Mouse (Mus musculus) neural tube, embryonic 14.5 days (tissue): ENCODE measurements at regions not wholly inside any gene's neighbourhood (a gene's known extent, or its start where the extent isn't known, plus 50 kb on each side); places are given as distances from the start of the nearest gene placed in this dataset.

ENCODE experiments used
- ATAC-seq: fragments of 200-750 bp; cut with Nextera tagmentation; 2 replicates; pipeline ENCODE4 v1.8.0; 2017; ENCODE audit warnings: low read depth, mild to moderate bottlenecking, moderate TSS enrichment, moderate library complexity
- H3K27ac ChIP-seq: fragments of 300-500 bp; sonication (generic); 2 replicates; pipeline ENCODE4 v1.5.1; 2014; ENCODE audit warnings: low read depth, mild to moderate bottlenecking, control low read depth, low read length, moderate library complexity, mixed read lengths
- H3K27me3 ChIP-seq: fragments of 300-500 bp; sonication (generic); 2 replicates; pipeline ENCODE4 v1.6.1; 2014; ENCODE audit warnings: low read length; ENCODE audit not compliant: control insufficient read depth, insufficient read depth
- H3K36me3 ChIP-seq: fragments of 300-500 bp; sonication (generic); 2 replicates; pipeline ENCODE4 v1.6.1; 2014; ENCODE audit warnings: low read length, mixed read lengths; ENCODE audit not compliant: control insufficient read depth, insufficient read depth
- H3K4me1 ChIP-seq: fragments of 300-500 bp; sonication (generic); 2 replicates; pipeline ENCODE4 v1.6.1; 2014; ENCODE audit warnings: low read length; ENCODE audit not compliant: control insufficient read depth, insufficient read depth
- H3K4me2 ChIP-seq: fragments of 300-500 bp; sonication (generic); 2 replicates; pipeline ENCODE4 v1.6.1; 2014; ENCODE audit warnings: mild to moderate bottlenecking, low read depth, low read length, control low read depth
- H3K4me3 ChIP-seq: fragments of 300-500 bp; sonication (generic); 2 replicates; pipeline ENCODE4 v1.5.1; 2014; ENCODE audit warnings: low read depth, low read length, control low read depth, mixed read lengths
- H3K9ac ChIP-seq: fragments of 300-500 bp; sonication (generic); replicated peaks from 2 replicates; pipeline ENCODE4 v1.6.1; 2014; ENCODE audit warnings: low read depth, mild to moderate bottlenecking, control low read depth, low read length, mixed read lengths
- H3K9me3 ChIP-seq: fragments of 300-500 bp; sonication (generic); 2 replicates; pipeline ENCODE4 v1.6.1; 2016; ENCODE audit warnings: low read length; ENCODE audit not compliant: control insufficient read depth
- WGBS: fragments of 180-500 bp; shearing (Covaris S2); extraction: QIAGEN DNeasy Blood & Tissue Kit; methylation state at CpG from one replicate; pipeline ENCODE4 v1.1.7; 2014; 5-methylcytosine and 5-hydroxymethylcytosine counted together

DNA sequence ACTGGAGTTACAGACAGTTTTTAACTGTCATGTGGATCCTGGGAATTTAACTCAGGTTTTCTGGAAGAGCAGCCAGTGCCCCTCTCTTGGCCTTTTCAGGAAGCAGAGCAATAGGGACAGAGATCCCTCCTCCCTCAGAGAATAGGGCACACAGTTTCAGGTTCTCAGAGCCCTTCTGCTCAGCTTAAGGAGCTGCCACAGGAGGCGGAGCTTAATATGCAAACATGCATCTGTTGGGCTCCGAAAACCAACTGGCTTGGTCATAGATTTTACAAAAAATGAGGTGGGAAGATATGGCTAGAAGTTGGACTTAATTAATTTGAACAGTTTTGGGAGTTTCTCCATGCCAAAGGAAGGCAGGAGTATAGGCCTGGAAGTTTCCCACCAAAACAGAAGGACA is 61.9 kb upstream of the Znrf2 start:
- 81% methylated on average over 2 of the region's 2 CpGs for WGBS
- peaks cover 6% of the 10 kb centered on the region; the same call in 1 of the 2 replicates for H3K4me1 ChIP-seq
- no peak overlapping the region for H3K27ac ChIP-seq
- H3K27me3 ChIP-seq = no peaks in the 10 kb centered on the region
- no peak overlapping the region for H3K4me3 ChIP-seq
- no peaks in the 10 kb centered on the region for H3K9me3 ChIP-seq
- ATAC-seq = no peak
- H3K36me3 ChIP-seq = no peaks in the 10 kb centered on the region
- no peak overlapping the region for H3K4me2 ChIP-seq
- H3K9ac ChIP-seq = no peak overlapping the region

DNA sequence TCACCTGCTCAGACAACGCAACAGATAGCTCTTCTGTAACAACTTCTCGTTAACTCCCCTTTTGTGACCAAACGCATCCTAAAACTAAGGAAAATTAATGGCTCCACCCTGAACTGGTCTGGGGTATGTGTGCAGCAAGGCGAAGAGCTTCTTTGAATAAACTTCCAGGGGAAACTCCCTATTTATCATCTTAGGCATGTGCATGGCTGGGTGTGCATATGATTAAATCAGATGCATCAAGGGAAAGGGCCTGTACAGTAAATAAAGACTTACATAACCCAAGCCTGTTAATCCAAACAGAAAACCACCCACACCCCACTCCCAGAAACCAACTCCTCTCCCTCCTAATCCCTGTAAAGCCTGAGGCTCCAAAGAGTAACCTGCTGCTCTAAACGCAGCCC is 59.2 kb upstream of the Znrf2 start:
- Histone ChIP-seq H3K27ac (no peak overlapping the region), H3K4me1 (peaks cover 10% of the 10 kb centered on the region; the same call in 1 of the 2 replicates), H3K36me3 (no peaks in the 10 kb centered on the region), H3K9me3 (no peaks in the 10 kb centered on the region), H3K27me3 (no peaks in the 10 kb centered on the region), H3K4me3 (no peak overlapping the region), H3K4me2 (no peak overlapping the region), H3K9ac (no peak overlapping the region)
- ATAC-seq = no peak
- WGBS = 58% methylated on average over 5 of the region's 5 CpGs

DNA sequence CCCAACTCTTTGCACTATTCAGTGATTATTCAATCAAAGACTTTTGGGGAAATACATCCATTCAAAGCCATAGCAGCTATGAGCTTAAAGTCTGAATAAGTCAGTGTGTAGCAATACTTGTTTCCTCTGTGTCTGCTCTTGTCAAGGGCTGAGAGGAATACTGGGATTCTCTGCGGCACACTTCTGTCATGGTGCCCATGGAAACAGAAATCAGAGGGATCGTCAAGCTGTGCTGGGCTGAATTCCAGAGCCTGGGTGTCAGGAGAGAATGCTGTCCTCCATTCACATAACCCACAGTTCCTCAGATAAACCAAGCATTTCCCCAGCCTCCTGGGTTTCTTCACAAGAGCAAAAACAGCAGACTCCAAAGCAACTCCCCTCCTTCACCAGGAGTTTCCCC is 58.6 kb upstream of the Znrf2 start:
- no peak overlapping the region for H3K4me3 ChIP-seq
- no peak overlapping the region for H3K9ac ChIP-seq
- no peak overlapping the region for H3K27ac ChIP-seq
- H3K4me1 ChIP-seq = peaks cover 10% of the 10 kb centered on the region; the same call in 1 of the 2 replicates
- H3K27me3 ChIP-seq = no peaks in the 10 kb centered on the region
- 0 out of 2 replicates have a peak, but pooled peaks have one; percentile 51 for ATAC-seq
- WGBS = 9% methylated on average over 2 of the region's 2 CpGs
- H3K36me3 ChIP-seq = no peaks in the 10 kb centered on the region
- no peak overlapping the region for H3K4me2 ChIP-seq
- no peaks in the 10 kb centered on the region for H3K9me3 ChIP-seq

DNA sequence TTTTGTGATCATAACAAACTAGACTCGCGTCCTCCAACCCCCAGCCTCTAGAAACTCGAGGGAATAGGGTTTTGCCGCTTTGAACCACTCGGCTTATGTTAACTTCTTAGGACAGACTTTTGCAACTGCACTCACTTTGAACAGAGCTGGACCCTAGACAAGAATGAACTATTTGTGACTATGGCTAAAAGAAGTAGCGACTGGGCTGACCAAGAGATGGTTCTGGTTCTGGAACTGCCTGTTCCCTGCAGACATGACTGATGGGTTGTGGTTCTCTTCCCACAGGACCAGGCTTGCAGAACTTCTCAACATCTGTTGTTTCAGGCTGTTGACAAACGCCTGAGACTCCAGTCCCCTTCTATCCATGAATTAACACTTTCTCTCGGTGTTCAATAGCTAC is 57.5 kb upstream of the Znrf2 start:
- peaks cover 10% of the 10 kb centered on the region; the same call in 1 of the 2 replicates for H3K4me1 ChIP-seq
- H3K4me2 ChIP-seq = no peak overlapping the region
- no peak for ATAC-seq
- H3K36me3 ChIP-seq = no peaks in the 10 kb centered on the region
- H3K27me3 ChIP-seq = no peaks in the 10 kb centered on the region
- WGBS = 60% methylated on average over 8 of the region's 8 CpGs
- no peak overlapping the region for H3K9ac ChIP-seq
- no peaks in the 10 kb centered on the region for H3K9me3 ChIP-seq
- no peak overlapping the region for H3K27ac ChIP-seq
- no peak overlapping the region for H3K4me3 ChIP-seq

DNA sequence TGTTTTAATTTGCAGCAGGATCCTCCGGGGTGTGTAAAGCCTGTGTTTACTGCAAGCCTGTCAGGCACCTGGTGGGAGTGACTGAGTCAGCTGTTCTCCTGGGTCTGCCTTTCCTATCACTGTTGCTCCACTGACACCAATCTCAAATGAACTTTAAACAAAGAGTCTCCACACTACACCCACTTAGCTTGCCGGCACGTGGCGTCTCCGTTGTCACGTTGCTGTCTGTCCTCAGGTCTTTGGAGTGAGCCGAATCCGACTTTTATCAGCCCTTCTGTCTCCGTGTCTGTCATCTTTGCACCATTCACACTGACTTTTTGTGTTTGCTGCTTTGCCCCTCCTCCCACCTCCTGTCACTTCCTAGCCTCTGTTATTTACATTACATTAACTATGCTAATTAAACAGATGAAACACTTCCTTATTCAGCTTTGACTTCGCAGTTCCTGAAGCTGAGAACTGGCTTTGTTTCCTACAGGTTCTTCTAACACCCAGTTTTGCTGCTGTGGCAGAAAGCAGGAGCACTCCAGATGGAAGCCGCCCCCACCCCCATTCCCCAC is 56.7 kb upstream of the Znrf2 start:
- no peaks in the 10 kb centered on the region for H3K27me3 ChIP-seq
- no peak overlapping the region for H3K4me3 ChIP-seq
- H3K36me3 ChIP-seq = no peaks in the 10 kb centered on the region
- H3K9ac ChIP-seq = no peak overlapping the region
- peak; percentile 61 for ATAC-seq
- peaks cover 10% of the 10 kb centered on the region; the same call in 1 of the 2 replicates for H3K4me1 ChIP-seq
- H3K4me2 ChIP-seq = no peak overlapping the region
- under 1% methylated on average over 11 of the region's 11 CpGs for WGBS
- no peaks in the 10 kb centered on the region for H3K9me3 ChIP-seq
- no peak overlapping the region for H3K27ac ChIP-seq

DNA sequence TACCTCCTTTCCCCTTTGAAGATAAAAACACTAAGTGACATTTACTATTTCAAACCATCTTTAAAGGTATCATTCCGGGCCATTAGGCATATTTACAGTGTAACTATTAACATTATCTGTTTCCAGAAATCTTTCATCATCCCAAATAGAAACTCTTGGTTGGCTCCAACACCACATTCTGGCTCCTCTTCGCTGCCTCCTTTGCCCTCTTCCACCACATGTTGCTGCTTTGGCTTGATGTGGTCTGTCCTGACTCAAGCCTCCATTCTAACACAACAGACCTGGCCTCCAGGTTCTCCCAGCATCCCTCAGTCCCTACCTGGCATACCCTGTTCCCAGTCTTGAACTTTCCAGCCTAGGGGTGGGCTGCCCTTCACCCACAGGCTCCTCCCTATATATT is 56.2 kb upstream of the Znrf2 start:
- Histone ChIP-seq H3K27ac (no peak overlapping the region), H3K9ac (no peak overlapping the region), H3K4me3 (no peak overlapping the region), H3K4me2 (no peak overlapping the region), H3K9me3 (no peaks in the 10 kb centered on the region), H3K4me1 (peaks cover 10% of the 10 kb centered on the region; the same call in 1 of the 2 replicates), H3K36me3 (no peaks in the 10 kb centered on the region), H3K27me3 (no peaks in the 10 kb centered on the region)
- no peak for ATAC-seq
- 55% methylated on average over 2 of the region's 2 CpGs for WGBS

DNA sequence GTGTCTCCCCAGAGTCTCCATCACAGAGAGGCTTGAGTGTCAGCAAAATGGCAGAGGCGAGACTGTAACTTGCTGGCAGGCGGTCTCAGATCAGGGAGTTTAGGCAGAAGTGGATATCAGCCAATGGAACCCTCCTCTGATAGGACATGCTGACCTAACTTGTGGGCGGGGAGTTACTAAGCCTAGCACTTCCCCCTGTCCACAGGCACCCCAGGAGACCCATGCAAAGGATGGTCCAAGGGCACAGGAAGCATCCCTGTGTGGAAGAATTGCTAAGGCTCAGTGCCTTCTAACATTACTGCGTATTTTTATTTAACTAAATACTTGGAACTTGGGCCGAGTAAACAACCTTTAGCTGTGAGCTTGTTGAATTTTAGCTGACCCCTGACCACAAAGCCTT is 54.7 kb upstream of the Znrf2 start:
- Histone ChIP-seq H3K36me3 (no peaks in the 10 kb centered on the region), H3K9me3 (no peaks in the 10 kb centered on the region), H3K27me3 (no peaks in the 10 kb centered on the region), H3K4me3 (no peak overlapping the region), H3K4me2 (no peak overlapping the region), H3K27ac (no peak overlapping the region), H3K9ac (no peak overlapping the region), H3K4me1 (peaks cover 10% of the 10 kb centered on the region; the same call in 1 of the 2 replicates)
- 76% methylated on average over 5 of the region's 5 CpGs for WGBS
- ATAC-seq = no peak

DNA sequence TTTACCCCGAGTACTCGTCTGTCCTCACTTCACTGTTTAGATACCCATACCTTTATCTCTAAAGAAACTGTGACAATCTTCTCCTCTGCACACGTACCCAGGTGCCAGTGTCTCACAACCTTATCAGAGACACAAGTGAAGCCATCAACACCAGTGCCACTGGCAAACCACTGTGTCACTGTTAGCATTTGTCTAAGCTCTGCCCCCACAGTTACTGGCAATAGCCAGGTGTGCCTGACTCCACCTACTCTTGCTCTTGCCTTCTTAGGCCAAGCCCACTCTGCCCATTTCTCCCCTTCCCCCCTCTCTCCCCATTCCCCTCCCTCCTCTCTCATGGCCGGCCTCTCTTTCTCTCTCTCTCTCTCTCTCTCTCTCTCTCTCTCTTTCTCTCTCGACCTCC is 54.2 kb upstream of the Znrf2 start:
- Histone ChIP-seq H3K9ac (no peak overlapping the region), H3K9me3 (no peaks in the 10 kb centered on the region), H3K36me3 (no peaks in the 10 kb centered on the region), H3K4me3 (no peak overlapping the region), H3K27me3 (no peaks in the 10 kb centered on the region), H3K27ac (no peak overlapping the region), H3K4me1 (peaks cover 10% of the 10 kb centered on the region; the same call in 1 of the 2 replicates), H3K4me2 (no peak overlapping the region)
- no peak for ATAC-seq
- 45% methylated on average over 5 of the region's 5 CpGs for WGBS

DNA sequence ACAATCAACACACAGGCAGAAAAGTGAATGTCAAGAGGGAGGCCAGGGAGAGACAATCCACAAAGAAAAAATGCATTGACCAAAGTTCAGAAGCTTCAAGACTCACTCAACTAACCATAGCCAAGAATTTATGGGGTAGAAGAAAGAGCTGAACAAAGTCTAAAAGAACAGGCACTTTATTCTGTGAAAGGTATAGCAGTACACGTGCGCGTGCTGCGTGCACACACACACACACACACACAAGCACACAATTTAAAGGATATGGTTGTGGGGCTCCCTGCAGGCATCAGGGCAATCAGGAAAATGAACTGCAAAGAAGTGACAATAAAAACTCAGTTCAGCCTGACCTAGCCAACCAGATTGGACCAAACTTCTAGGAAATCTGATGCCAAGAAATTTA is 53.0 kb upstream of the Znrf2 start:
- WGBS = 83% methylated on average over 4 of the region's 4 CpGs
- Histone ChIP-seq H3K9me3 (no peaks in the 10 kb centered on the region), H3K36me3 (no peaks in the 10 kb centered on the region), H3K4me1 (peaks cover 10% of the 10 kb centered on the region; the same call in 1 of the 2 replicates), H3K27ac (no peak overlapping the region), H3K9ac (no peak overlapping the region), H3K4me3 (no peak overlapping the region), H3K27me3 (no peaks in the 10 kb centered on the region), H3K4me2 (no peak overlapping the region)
- ATAC-seq = no peak
